Mouse (Mus musculus): ENCODE measurements around the gene Dph5.
A peak's percentile ranks its signal among the peaks of the same experiment; 100 is the strongest.

Dph5 gene

DNA sequence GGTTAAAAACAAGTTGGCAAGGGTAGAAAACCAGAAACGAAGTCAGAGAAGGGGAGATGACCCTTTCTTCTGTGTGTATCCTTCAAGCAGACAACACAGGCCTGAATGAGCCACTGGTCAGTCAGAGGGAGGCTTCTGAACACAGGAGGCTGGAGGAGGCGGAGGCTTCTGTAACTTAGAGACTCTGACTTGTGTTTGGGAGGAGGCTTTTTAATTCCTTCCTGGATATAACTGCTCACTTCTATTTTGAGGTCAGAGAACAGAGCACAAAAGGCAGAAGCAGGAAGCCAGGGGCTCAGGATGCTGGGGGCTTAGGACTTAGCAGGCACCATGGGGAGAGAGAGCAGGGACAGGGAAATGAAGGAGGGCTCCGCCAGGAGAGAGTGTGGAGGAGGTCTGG lies 63.6 kb downstream of the Dph5 start:
- no peak for DNase-seq (ENCODE audit: low spot score in 2 of 2)

DNA sequence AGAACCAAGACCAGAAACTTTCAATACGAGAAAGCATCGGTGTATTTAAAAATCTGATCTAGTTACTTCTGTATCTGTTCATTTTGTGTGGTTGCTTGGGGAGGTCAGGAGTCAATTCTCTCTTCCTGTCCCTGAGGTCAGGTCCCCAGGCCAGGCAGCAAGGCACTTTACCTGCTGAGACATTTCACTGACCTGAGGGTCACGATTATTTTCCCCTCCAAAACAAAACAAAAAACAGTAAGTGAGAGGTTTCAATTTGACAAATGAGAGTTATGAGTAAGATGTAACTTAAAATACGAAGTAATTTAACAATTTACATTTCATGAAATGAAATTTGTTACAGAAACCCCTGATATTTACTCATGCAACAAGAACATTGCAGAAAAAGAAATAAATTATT lies 64.7 kb downstream of the Dph5 start:
- DNase-seq (ENCODE audit: low spot score in 2 of 2), result no peak

DNA sequence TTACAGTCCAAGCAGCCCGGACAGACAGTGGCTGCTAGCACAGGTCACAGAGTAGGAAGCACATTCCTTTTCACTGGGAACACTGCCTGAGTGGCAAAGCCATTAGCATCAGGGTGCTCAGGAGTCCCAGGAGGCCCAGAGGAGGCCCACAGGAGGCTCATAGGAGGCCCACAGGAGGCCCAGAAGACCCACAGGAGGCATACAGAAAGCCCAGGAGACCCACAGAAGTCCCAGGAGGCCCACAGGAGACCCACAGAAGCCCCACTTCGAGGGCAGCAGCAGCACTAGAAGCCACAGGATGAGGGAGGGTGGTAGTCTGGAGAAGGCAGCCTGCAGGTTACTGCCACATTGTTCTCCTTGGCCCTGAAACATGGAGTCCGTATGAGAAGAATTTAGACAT lies 65.5 kb downstream of the Dph5 start:
- DNase-seq (ENCODE audit: low spot score in 2 of 2), result no peak

DNA sequence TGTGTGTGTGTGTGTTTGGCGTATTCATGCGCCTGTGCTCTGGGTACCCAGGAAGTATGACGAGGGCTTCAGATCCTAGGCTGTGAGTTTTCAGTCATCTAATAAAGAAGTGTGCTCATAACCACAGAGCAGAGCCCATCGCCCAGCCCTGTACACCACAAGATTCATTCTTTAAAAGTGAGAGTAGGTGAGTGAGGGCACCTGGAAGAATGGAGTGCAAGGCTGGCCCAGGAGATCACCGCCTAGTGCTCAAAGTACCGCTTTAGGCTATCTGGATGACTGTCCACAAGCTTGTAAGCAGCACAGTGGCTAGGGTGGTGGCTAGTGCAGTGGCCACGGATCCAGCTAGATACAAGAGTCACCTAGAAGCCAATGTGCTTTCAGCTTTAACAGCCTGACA lies 69.6 kb downstream of the Dph5 start:
- no peak for DNase-seq (ENCODE audit: low spot score in 2 of 2)

DNA sequence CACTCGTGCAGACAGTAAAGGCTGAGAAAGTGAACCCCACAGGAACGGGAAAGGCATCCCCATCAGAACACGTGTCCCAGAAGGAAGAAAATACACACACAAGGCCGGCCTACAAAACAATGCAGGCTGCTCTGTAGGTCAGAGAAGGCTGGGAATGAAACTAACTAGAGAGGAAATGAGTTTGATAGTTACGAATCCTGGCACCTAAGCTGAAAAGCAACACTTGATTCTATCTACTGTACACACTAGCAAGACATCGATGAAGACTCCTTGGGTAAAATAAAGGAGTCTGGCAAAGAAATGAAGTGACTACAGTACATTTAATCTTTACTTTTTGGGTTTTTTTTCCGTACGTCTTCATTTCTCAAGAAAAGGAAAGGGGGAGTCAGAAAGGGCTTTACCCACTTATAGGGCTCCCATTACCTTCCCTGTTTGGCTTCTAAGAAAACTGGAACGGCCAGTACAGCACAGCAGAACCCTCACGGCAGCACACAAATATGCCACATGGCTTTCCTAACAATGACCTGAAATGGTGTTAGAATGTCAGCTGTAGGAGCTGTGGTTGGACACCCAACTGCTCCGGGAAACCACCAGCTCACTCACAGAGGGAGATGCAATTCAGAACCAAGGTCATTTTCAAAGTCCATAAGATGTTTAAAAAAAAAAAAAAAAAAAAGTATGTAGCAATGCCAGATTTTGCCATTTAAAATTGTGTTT lies 73.8 kb downstream of the Dph5 start:
- no peak for DNase-seq (ENCODE audit: low spot score in 2 of 2)

DNA sequence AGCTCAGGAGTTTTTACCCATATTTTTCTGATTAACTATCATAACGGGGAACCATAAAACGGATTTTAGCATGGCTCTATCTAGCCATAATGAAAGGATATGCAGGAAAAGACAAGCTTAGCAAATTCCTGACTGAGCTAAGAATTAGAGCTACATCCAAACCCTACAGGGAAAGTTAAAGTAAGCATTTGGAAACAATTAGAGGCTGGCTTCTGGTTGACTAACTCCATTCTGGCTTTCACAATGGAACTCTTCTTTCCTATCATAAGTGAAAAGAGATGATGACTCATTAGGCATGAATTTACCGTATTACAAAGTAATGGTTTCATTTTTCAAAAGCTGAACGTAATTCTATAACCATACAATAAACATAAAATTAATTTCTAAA lies 74.4 kb downstream of the Dph5 start:
- no peak for DNase-seq (ENCODE audit: low spot score in 2 of 2)

DNA sequence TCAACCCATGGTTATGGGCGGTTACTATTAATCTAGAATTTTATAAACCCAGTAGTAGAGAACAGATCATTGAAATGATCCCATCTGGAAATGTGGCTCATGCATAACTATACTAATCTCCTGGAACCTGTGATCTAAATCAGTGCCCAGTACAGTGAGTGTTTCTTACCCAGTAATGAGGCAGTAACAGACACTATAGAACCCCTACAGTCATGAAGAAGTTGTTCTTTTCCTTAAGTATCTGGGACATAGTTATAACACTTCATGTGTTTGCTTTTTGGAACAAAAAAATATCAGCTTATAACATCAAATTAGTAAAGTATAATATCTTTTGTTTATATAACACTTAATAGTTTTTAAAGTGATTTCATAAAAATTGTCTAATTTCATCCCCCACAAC lies 76.0 kb downstream of the Dph5 start:
- no peak for DNase-seq (ENCODE audit: low spot score in 2 of 2)

DNA sequence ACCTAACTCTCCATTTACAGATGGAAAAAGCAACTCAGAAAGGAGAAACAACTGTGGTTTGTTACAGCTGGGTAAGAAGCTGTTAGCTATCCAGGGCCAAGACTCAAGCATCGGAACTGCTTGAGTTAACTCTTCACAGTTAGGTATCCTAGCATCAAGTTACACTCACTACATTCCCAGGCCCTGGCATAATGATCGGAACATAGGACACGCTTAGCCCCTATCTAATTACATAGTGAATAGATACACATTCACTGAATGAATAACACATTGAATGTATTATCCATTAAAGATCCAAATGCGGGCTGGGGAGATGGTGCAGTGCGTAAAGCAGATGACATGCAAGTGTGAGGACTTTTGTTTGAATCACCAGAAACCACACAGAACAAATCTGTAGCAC lies 76.4 kb downstream of the Dph5 start:
- DNase-seq (ENCODE audit: low spot score in 2 of 2), result no peak

DNA sequence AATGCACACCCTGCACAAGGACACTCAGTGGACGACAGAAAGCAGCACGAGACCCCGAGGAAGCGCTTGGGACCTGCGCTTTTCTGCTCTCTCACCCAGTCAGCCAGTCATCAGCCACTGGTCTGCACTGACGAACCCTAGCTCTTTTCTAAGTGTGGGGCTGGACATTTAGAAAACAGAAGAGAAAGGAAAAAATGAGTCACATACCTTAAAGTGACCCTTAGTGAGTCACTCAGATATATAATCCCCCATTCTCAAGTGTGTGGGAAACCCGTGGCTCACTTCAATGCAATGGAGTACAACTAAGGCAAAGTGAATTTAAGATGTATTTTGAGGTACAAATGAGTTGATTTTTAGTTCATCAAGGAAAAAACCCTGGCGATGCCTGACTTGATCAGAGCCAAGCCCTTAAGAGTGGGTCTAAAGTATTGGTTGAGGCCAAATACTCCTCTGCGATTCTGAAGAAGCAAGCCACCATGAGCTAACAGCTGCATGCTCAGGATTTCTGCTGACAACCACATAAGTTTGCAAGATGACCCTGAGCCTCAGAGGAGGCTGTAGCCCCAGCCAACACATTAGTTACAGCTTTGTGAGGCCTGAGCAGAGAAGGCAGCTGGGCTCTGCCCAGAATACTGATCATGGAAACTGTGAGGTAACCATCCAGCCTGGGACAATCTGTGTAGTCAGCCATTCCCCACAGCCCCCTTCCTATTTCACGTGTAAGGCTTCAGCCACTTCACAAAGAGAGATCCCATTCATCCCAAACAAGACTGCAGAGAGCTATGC lies 81.3 kb downstream of the Dph5 start:
- no peak for DNase-seq (ENCODE audit: low spot score in 2 of 2)

DNA sequence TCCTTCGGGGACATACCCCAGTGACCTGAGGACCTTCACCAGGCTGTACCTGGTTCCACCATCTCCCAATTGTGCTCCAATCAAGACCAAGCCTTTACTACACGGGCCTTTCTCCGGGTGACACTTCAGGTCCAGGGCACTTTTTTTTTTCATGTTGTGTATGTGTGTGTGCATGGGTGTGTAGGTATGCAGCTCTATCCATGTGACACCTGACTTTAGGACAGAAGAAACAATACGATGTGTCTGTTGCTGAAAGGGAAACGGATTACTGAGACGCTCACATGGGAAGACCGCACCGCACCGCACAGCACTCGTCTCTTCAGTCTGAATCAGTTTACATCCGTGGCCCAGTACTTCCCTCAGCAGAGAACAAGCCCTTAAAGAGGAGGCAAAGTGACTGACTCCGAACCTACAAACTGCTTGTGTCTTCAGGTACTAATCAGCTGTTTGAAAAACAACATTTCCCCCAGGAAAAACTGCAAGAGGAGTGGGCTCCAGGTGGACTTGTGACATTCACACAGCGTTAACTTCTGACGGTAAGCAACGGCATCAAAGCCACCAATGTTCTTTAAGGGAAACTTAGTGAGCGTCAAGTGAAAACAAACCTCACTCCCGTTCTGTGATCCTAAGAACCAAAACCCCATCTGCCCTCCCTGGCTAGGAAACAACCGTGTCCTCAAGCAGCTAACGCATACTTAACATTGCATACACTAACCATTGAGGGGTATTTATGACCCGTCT lies 83.6 kb downstream of the Dph5 start:
- DNase-seq (ENCODE audit: low spot score in 2 of 2), result no peak

DNA sequence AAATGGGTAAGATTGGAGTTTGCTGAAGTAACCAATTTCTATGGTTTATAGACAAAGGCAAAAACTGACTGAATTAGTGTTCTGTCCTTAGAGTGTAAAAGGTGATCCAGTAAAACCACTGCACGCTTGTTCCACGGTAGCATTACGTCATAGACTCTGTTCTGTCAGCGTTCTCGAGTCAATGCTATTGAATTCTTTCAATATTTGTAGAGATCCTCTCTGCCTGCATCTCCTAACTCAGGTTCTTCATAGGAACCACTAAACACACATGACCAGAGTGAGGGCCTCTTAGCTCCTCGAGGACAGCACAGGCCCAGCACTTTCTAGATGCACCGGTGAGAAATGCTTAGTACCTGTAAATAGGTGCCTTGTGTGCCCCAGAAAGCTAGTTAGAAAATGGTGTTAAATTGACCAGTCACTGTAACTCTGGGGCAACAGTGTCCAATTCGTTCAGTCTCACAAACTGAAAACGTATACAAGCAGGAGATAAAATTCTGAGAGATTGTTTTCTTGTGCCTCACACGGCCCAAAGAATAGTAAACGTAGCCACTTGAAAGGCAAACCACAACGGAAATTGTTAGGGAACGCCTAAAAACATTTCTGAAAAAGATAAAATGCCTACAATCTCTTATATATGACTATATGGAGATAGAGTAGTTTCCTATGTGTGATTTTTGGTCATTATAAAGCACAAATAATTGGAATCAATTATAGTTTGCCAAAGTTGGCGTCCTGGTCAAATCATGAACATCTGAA lies 84.4 kb downstream of the Dph5 start:
- no peak for DNase-seq (ENCODE audit: low spot score in 2 of 2)

DNA sequence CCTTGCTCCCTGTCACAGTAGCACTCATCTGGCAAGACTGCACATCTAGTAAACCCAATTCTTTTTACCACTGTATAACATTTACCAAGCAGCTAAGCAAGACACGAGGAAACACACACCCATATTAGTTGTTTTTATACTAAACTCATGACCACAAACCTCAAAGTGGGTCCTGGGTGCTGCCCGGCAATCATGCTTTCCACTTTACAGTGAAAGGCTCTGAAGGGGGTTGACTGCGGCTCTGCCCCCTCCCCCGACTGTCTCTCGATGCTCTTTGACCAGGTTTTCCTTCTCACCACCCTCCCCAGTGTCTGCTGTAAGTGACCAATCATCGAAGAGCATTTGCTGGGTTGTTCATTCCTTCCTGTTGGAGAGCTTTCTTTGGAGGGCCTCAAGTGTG lies 86.6 kb downstream of the Dph5 start:
- peak; percentile 7 to 40 for DNase-seq (ENCODE audit: low spot score in 2 of 2)

DNA sequence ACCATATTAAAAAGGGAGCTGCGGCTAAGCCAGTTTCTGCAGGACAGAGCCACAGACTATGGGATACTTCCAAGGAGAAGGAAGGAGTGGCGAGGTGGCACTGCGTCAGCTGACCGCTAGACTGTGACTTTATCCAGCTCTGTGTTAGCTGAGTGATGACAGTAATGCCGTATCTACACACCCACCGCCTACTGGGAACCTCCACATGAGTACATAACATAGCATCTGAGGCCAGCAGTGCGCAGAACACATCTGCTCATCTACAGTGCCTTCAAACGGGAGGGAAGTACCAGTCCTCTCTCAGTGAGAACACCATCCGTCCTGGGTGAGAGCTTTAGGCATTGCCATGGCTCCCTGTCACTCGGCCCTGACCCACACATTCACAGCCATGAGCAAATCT lies 87.4 kb downstream of the Dph5 start:
- no peak for DNase-seq (ENCODE audit: low spot score in 2 of 2)

DNA sequence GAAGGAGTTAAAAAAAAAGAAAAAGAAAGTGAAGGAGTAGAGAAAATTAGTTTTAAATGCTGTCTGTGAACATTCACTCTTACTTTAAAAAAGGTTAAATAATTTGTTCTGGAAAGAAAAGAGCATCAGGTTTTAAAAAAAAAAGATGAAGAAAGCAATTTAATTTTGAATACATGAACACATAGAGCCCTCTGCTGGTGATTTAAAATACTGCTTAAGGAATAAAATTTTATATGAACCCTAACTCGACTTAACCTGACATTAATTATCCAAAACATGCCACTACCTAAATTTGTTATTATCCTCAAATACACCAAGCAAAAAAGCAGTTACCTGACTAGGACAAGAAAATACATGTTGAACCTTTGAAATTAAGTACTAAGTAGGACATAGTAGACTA lies 91.4 kb downstream of the Dph5 start:
- no peak for DNase-seq (ENCODE audit: low spot score in 2 of 2)

DNA sequence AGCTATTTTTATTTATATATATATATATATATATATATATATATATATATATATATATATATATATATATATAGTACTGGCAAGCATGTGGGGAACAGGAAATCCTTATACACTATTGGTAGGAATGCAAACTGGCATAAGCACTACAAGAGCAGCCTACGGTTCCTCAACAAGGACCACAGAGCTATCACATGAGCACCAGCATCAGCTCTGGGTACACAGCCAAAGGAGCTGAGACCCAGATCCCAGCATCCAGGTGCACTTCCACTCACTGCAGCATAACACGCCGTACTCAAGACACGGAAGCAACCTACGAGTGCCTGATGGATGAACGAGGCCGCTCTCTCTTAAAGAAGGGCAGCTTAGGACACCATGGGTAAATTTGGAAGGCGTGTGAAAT lies 95.6 kb downstream of the Dph5 start:
- no peak for DNase-seq (ENCODE audit: low spot score in 2 of 2)

Data from natural killer cell, adult 2 months (primary cell).